Mouse (Mus musculus): Measurements from ENCODE around the gene Ddx5. TPM values are rescaled to one million over a fixed set of nuclear protein-coding genes. Genes with fewer than 3 reads are reported as not detected.
"Not testable (repeated sequence)": the region's sequence is repeated elsewhere in the genome, so short reads cannot be mapped to it uniquely, and the experiment has no call there.

Gene Ddx5
- total RNA-seq, 2 experiments from 2014 or later = 595 to 692 TPM

DNA sequence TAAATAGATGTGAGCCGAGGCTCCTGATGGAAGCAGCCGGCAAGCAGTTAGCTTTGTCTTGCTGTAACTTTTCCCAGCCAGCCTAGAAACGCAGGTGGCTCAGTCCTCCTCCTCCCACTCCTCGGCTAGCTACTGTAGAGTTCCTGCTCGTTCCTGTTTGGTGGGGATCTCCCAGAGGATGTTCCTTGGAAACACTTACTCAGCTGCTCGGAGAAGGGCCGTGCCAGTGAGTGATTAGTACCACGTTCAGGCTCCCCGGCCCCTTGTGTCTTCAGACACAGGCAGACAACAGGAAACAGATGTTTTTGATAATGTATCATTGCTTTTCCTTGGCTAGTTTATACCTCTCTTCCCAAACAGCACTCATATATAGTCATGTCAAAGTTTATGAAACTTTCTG is 6.7 kb upstream of the Ddx5 start:
- ATAC-seq (replicated peaks; ENCODE audit: low FRiP score, poor library complexity, severe bottlenecking) = no peak

DNA sequence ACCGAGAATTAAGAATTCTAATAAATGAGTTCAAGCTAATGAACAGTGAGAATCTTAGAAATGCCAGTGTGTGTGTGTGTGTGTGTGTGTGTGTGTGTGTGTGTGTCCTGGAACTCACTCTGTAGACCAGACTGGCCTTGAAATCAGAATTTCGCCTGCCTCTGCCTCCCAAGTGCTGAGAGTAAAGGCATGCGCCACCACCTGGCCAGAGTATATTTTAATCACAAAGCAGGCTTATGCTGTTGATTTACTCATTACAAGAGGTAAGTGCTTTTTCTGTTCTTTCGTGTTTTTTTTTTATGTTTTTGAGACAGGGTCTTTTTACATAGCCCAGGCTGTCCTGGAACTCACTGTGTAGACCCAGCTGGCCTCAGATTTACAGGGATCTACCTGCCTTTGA is 4.9 kb upstream of the Ddx5 start:
- no peak for ATAC-seq (replicated peaks; ENCODE audit: low FRiP score, poor library complexity, severe bottlenecking)

DNA sequence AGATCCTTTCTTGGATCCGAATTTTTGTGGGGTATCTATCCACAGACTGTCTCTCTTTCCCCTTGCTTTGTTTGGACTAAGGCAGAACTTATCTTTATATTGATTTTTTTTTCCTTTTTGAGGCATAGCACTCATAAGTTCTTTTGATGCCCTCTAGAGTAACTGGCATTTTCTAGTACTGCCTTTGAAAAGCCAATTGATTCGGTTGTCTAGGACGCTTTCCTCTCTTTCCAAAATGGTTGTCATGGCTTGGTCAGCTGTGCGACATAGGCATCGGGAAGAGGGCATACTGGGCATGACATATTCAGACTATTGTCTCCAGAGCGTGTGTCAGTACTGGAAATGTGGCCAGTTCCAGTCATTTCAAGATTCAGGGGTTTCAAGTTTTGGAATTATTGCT is 664 bp upstream of the Ddx5 start:
- no peak for ATAC-seq (replicated peaks; ENCODE audit: low FRiP score, poor library complexity, severe bottlenecking)

DNA sequence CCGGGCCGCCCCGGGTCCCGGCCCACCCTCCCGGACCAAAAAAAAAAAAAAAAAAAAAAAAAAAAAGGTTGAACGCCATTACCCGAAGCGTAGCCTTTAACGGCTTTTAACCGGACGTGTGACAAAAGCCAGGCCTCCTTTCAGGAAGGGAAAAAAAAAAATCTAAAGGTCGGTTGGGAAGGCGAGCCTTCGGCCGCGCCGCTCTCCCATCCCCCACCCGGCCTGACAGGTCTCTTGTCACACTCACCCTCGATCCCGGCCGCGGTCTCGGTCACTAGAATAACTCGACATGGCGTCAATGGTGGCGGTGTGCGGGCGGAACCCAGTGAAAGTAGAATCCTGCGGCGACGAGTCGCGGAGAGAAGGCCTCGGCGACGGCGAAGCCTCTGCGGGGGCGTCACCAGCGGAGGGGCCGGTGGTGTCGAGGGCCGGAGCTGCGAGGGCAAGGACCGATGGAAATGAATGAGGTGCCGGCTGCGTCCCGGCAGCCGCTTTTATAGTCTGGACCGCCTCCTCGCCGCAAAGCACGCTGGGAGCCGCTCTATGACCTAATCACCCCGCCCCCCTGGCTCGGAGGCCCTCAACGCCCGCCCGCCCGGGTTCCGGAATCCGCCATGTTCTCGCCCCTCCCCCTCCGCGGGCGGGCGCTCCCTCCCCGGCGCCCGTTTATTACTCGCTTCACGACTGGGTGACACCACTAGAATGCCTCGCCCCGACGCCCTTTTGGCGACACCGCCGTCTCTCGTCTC is 785 bp downstream of the Ddx5 start:
- peak; percentile 71 for ATAC-seq (replicated peaks; ENCODE audit: low FRiP score, poor library complexity, severe bottlenecking)

DNA sequence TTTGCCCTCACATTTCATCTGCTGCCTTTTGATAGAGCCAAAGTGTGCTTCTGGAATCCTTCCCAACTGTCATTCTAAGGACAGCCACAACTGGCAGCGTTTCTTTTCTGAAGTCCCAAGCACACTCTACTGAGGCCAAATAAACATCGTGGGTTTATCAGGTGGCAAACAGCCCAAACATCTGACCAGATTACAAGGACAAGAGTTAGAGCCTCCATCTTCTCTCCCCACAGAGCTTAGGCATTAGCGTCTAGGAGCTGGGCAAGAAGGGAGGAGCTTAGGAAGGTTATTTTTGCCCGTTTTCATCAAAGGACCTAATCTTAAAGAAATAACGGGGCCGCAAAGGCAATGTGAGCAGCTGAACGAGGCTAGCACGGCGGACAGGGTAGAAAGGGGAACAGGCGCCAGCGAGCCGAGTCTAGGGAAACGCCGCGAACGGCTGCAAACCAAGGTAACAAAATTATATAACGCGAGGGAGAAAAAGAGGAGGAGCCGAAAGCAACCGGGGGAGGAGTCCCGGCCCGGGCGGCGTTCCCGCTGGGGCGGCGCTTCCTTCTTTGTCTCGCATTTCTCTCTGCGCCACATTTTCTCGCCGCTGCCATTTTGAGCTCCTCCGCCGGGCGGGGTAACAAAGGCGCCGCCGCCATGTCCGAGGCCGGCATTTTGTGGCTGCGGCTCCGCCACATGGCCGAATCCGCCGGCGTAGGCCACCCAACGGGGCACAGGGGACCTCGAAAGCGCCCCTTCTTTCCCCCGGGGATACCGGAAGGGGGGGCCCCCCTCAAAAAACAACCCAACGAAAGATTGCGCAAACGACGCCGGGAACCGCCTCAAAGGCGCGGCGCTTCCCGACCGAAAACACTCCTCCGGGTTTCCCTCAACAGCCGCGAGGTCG is 1.6 kb downstream of the Ddx5 start:
- ATAC-seq (replicated peaks; ENCODE audit: low FRiP score, poor library complexity, severe bottlenecking) = peak; percentile 71

DNA sequence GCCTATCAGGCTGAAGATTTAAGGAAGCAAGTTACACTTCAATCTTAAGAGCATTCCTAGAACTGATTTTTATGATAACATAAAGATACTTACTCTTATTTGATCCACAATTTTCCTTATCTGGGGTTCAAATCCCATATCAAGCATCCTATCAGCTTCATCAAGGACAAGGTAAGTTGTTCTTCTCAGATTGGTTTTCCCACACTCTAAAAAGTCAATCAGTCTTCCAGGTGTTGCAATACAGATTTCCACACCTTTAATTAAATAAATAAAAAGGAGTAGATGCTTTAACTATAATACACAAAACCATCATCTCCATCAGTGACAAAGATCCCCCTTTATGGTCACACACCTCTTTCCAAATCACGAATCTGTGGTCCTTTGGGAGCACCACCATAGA is 3.9 kb downstream of the Ddx5 start:
- no peak for ATAC-seq (replicated peaks; ENCODE audit: low FRiP score, poor library complexity, severe bottlenecking)

DNA sequence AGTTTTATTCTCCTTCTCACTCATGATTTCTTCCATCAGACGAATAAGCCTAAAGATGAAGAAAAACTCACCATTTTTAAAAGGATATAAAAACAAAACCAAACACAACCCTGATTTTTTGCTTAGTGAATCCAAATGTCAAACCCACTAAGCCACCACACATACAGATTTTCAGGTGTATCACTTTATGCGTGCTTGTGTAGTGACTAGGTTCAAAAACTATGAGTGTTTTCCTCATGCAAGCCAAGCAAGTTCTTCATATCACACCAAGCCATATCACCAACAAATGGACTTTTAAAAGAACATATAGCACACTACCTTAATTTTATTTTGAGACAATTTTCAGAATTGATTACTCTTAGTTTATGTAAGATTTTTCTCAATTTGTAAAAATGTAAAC is 4.5 kb downstream of the Ddx5 start:
- no peak for ATAC-seq (replicated peaks; ENCODE audit: low FRiP score, poor library complexity, severe bottlenecking)

DNA sequence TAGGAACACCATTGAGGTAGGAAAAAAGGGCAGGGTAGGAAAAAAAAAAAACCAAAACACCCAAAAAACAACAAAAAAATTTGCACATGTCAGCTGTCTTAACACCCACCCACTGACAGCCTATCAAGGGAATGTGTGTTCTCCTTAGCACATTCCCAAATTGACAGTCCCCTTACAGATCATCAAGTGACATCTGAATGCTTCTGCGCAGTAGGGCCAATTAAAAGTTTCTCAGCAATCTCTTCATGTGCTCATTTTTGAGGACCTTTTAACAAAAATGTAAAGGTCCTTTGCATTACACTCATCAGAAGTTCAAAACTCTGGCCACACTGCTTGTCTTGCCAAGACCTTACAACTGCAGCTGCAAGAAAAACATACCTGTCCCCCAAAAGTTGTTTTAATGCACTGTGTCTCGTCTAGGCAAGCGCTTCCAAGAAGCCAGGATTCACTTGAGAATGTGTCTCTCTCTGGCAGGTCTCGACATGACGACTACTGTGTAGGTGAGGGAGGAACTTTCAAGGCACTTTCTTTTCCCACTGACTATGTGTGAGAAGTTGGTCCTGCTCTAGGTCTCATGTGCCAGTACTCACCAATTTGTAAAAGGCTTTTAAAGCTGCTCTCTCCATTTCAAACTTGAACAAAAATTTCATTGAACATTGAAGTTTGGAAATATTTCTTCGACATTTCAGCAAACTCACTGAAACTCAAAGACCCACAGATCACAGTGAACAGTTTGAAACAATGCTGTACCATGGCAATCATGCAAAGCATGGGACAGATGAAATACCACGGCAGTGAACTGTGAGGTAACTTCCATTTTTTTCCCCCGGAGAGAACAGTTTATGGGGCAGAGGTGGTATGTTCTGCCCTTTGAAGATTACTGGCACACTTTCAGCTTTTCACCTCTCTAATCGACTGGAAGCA is 5.9 kb downstream of the Ddx5 start:
- no peak for ATAC-seq (replicated peaks; ENCODE audit: low FRiP score, poor library complexity, severe bottlenecking)

DNA sequence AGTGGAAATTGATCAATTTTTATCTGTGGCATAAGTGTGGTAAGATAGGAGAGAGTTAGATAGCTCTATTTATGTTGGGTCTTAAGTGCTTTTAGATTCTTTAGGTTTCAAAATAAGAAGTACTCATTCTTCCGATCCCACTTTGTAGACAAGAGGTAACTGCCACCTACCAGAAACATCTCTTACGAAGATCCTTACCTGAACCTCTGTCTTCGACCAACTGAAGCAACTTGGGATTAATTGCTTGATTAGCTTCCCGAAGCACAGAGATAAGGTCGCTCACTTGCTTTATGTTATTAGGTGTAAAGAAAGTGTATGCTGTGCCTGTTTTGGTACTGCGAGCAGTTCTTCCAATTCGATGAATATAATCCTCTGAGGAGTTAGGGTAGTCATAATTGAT is 6.7 kb downstream of the Ddx5 start:
- not testable (repeated sequence) for ATAC-seq (replicated peaks; ENCODE audit: low FRiP score, poor library complexity, severe bottlenecking)

DNA sequence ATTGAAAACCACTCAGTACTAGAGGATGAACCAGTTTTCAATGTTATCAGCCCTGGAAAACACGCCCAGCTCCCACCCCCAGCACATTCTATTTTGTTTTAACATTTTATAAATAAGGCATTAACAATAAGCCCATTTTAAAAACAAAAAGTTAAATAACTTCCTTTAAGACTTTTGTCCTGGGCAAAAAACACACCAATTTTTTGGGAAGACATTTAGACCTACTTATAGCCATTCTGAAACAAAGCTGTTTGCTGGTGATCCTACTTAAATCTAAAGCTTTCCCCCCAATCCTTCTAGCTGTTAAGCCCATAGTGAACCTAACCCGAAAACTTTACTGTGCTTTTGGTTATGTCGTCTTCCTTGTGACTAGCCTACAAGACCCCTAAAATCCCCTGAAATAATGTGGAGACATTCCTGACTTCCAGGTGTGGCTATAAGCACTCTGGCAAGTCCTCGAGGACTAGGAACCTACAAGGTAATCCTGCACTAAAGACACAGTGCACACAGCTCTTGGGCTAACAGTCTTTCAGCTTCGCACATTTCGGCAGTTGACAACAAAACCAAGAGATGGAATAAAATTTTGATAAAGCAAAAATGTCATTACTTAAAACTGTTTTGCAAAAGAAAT is 8.3 kb downstream of the Ddx5 start:
- no peak for ATAC-seq (replicated peaks; ENCODE audit: low FRiP score, poor library complexity, severe bottlenecking)

DNA sequence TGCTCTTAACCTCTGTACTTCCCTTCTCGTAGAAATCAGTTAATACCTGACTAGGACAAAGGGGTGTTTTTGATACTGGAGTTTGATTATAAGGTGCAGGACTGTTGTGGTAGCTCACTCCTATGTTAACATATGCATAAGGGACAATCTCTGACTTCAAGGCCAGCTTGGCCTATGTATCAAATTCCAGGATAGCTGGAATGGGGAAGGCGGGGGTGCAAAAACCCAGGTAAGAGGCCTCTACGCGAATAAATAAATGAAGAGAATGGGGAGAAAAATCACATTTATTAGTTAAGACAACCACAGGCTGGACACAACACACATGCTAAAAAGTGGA is 8.9 kb downstream of the Ddx5 start:
- ATAC-seq (replicated peaks; ENCODE audit: low FRiP score, poor library complexity, severe bottlenecking) = no peak

DNA sequence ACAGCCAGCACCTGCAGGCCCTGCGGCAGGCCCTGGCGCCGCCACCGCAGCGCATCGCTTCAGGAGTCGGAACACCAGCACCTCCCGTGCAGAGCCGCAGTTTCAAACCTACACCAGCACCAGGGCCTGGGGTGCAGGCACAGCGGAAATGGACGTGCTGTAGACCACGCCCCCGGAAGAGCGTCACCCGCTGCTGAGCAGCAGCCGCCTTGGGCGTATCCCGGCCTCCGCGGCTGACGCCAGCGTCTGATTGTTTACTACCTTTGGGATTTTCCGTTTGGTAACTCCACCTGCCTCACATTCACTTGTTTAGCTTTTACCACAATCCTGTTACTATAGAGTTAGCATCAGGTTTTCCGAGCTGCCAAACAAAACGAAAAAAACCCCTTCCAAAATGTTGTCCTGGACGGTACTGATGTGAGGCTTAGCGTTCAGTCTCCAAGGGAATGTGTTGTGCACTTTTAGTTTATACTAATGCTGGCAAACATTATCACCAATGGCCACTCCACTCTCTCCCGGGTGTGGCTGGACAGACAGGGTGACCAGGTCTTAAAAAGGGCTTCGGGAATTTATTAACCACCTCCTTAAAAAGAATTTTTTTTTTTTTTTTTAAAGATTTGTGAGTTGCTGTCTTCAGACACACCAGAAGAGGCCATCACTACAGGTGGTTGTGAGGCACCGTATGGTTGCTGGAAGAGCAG is 9.4 kb downstream of the Ddx5 start, which contains the start of gene Polg2:
Polg2 (minus strand) TSS at position 150 of the 701 bp plus-strand sequence.
- ATAC-seq (replicated peaks; ENCODE audit: low FRiP score, poor library complexity, severe bottlenecking) = peak; percentile 99

DNA sequence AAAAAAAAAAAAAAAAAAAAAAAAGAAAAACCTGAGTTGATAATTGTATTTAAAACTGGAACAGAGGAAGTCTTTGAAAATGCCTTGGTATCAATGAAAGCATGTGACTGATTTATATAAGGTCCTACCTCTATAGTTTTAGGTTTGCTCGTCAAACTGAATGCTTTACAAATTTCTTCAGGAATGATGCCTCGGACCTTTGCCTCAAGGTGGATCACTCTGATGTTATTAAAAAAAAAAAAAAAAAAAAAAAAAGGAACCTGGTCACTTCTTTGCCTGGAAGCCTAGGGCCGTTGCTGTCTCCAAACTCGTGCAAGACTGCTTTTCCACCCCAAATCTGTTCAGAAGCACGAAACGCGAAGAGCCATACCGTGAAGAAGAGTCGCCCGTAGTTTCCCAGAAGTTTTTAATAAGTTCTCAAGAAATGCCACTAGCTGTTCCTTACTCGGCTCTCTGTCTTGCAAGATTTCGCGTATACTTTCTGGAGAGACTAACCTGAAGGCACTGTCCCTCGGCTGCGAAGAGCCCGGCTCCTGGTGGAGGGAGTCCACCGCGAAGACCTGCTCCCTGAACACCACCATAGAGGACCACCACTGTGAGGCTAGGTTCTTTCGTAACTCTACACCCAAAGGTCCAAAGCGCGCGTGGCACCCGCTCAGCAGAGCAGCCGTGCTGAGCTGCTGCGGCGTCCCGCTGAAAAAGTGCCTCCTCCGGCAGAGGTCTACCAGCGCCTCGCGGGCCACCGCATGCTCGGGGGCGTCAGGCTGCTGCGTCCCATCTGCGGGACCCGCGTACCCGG is 10.2 kb downstream of the Ddx5 start:
- ATAC-seq (replicated peaks; ENCODE audit: low FRiP score, poor library complexity, severe bottlenecking) = peak; percentile 47

DNA sequence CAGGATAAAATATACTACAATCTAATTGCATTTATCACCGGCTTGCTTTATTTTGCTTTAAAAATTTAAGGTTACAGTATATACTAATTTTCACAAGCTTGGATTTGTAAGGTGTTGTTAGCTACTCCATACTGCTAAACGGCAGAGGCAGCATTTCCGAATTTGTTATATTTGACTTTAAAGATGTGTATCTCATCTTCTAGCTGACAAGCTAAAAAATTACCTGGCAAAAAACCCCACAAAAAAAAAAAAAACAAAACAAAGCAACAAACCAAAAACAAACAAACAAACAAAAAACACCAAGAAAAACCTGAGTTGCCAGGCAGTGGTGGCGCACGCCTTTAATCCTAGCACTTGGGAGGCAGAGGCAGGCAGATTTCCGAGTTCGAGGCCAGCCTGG is 10.9 kb downstream of the Ddx5 start:
- ATAC-seq (replicated peaks; ENCODE audit: low FRiP score, poor library complexity, severe bottlenecking) = no peak

DNA sequence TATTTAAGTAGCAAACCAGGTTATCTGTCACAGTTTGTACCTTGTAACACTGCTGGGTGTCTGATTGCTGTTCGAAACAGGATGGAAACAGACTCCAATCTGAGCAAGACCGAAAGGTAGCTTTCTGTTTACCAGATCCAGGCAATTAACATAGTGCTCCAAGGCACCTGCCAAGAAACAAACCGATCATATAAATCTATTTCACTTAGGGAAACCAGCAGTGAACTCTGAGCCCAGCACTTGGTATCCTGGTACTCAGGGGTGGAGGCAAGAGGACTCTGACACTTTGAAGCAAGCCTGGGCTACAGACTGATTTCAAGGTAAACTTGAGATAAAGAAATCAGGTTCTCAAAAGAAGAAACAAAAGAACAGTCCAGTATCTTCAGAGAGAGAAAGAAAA is 11.6 kb downstream of the Ddx5 start:
- no peak for ATAC-seq (replicated peaks; ENCODE audit: low FRiP score, poor library complexity, severe bottlenecking)

DNA sequence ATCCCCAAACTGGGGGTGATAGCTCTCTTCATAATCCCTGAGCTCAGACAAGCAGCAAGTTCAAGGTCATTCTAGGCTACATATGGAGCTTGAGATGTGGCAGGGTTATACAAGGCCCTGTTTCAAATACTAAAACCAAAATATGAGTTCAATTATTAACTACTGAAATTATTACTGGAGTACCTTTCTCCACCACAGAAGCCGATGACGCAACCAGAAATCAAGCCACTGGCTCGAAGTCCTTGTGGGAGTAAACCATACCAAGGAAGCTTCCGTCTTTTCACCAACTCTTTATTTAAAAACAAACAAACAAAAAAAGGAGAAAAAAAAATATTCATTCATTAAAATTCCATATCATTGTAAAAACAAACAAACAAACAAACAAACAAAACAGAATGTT is 12.0 kb downstream of the Ddx5 start:
- ATAC-seq (replicated peaks; ENCODE audit: low FRiP score, poor library complexity, severe bottlenecking) = no peak

DNA sequence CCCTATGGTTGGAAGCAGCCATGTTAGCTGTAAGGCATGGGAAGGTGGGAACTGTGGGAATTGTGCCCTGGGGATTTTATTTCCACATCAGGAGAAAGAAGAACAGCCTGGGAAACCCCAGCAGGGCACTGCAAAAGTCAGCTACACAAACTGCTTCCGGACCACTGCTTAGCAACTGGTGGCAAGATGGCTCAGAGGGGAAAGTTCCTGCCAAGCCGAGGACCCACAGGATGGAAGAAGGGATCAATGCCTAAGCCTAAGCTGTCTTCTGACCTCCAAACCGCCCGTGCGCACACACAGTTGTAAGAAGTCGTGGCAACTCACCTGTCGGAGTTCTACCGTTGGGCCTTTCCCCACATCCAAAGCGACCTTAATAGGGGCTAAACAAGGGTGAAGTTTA is 15.9 kb downstream of the Ddx5 start:
- no peak for ATAC-seq (replicated peaks; ENCODE audit: low FRiP score, poor library complexity, severe bottlenecking)

DNA sequence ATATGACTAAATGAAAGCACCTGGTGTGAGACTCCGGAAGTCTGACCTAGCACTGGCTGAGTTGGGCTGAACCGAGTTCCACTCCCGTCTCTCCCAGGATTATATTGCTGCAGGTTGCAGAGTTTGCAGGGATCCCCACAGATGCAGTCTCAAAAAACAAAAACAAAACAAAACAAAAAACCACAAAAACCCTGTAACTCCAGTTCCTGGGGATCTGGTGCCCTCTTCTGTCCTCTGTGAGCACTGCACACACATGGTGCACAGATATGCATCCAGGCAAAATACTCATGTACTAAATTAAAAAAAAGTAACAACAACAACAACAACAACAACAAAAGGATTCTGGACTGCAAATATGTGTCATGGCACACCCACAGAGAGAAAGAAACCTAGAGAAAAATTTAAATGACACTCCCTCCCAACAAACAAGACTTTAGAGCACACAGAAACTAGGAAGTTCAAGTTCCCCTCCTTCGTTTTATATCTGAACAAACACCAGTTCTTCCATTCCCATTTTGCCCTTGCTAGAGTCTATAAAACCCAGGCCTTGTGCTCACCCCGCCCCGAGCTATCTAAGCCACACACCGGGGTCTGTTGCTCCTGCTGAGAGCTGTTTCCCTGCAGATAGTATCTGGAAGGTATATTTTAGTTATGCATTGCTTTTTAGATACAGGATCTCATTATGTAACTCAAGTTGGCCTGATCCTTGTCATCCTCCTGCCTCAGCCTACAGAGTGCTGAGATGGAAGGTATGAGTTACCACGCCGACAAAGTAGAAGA is 18.6 kb downstream of the Ddx5 start:
- ATAC-seq (replicated peaks; ENCODE audit: low FRiP score, poor library complexity, severe bottlenecking) = no peak

Data from erythroid progenitor cell, adult 5-6 weeks (primary cell).